26 mouse cellular contexts compared by ENCODE assay signal in genomic region chr9:117896517-117896916, GRCm38 (mm10).
DNase-seq lines count a peak whose midpoint lies in the region; ATAC-seq and TF ChIP-seq lines count a peak whose summit lies in the region.
"Had no signal": no experiment of that assay in that cellular context is flagged by ENCODE, and none has a peak within 500 bp of the region (broad histone marks: within the 10 kb centered on the region; RNA-seq: fewer than 3 reads in every experiment).

No protein-coding gene starts in this region.

- no peak for TF ChIP-seq POLR2A in CH12.LX (IDR thresholded peaks at IDR 0.05; ENCODE audit: low read depth, low read length)

- no peak for TF ChIP-seq EP300 in CH12.LX (IDR thresholded peaks at IDR 0.05; ENCODE audit: low read length)

- no peak overlapping the region for H3K27ac ChIP-seq in CH12.LX (ENCODE audit: insufficient read depth, low read depth)
- H3K27ac ChIP-seq: forebrain, embryonic 13.5 days; heart, embryonic 13.5 days; hindbrain, embryonic 14.5 days; kidney, embryonic 15.5 days; limb, embryonic 10.5 days; limb, embryonic 15.5 days; liver, embryonic 13.5 days had no signal

- intact Hi-C loops in left cerebral cortex, postnatal 25 days (cut with DNase I): no loop called here

- no peak for TF ChIP-seq CTCF in CH12.LX (conservative IDR thresholded peaks at IDR 0.05 in 1 of 2, IDR thresholded peaks at IDR 0.05 in 1 of 2; ENCODE audit: low read depth in 2 of 2, low read length in 2 of 2)

- no peak for ATAC-seq in CD4-positive, CD25-positive, alpha-beta regulatory T cell, adult 4 months
- peak; percentile 60 for ATAC-seq in common myeloid progenitor, adult 5-6 weeks (replicated peaks; ENCODE audit: low read depth, poor library complexity, severe bottlenecking)
- peak; percentile 69 for ATAC-seq in megakaryocyte progenitor cell, adult 5-6 weeks (replicated peaks; ENCODE audit: poor library complexity)
- ATAC-seq: forebrain, embryonic 13.5 days; inflammation-experienced regulatory T-cells, adult 6 months had no signal

- peak; percentile 13 for DNase-seq in CD4-positive, CD25-positive, alpha-beta regulatory T cell, adult 2 months (ENCODE audit: low read depth, low spot score)
- peak; percentile 8 for DNase-seq in CH12.LX (ENCODE audit: extremely low read depth)
- DNase-seq in adrenal gland, postnatal 4 days (ENCODE audit: low spot score in 2 of 2): no peak
- no peak for DNase-seq in layer of hippocampus, postnatal 10 days (ENCODE audit: low spot score in 2 of 2)
- DNase-seq in left cerebral cortex, postnatal 25 days (ENCODE audit: low spot score in 2 of 2): no peak
- DNase-seq: adrenal gland, adult 2 months; adrenal gland, postnatal 36 days; cerebellum, adult 2 months; cerebellum, postnatal 14 days; gastrocnemius, postnatal 36 days; heart, postnatal 10 days; kidney, adult 11 months; layer of hippocampus, postnatal 36 days; liver, embryonic 13.5 days; lung, adult 2 months; midbrain, embryonic 14.5 days had no signal

- no peaks in the 10 kb centered on the region for H3K79me2 ChIP-seq in CH12.LX (replicated peaks; ENCODE audit: control insufficient read depth, extremely low read depth, insufficient read depth, poor library complexity, severe bottlenecking)

- in situ Hi-C loops in CH12.LX (cut with MboI; ENCODE audit: low pct_ligation_motif_present, low pct_unique_long_range_greater_than_20kb, low sequenced_read_pairs): no loop called here

- no peaks in the 10 kb centered on the region for H3K9me3 ChIP-seq in CH12.LX (replicated peaks; ENCODE audit: low read length)
- H3K9me3 ChIP-seq: forebrain, embryonic 13.5 days; kidney, embryonic 15.5 days; limb, embryonic 10.5 days; limb, embryonic 15.5 days; liver, embryonic 13.5 days had no signal

- dilution Hi-C loops in CH12.LX (cut with MboI; ENCODE audit: extremely low pct_ligation_motif_present, extremely low pct_unique_long_range_greater_than_20kb, low sequenced_read_pairs): no loop called here

- peaks cover 0 to 13% of the 10 kb centered on the region in 2 experiments; a peak in 2 of 4 replicates for H3K4me1 ChIP-seq in CH12.LX (ENCODE audit: control insufficient read depth in 1 of 2, insufficient read depth in 2 of 2)
- H3K4me1 ChIP-seq: forebrain, embryonic 13.5 days; liver, embryonic 13.5 days had no signal

- no peaks in the 10 kb centered on the region for H3K36me3 ChIP-seq in CH12.LX (replicated peaks in 1 of 2; ENCODE audit: control insufficient read depth in 1 of 2, insufficient read depth in 1 of 2, low read length in 1 of 2)
- H3K36me3 ChIP-seq: heart, embryonic 13.5 days; kidney, embryonic 15.5 days; limb, embryonic 10.5 days; limb, embryonic 15.5 days; liver, embryonic 13.5 days had no signal

- H3K27me3 ChIP-seq in CH12.LX (replicated peaks): no peaks in the 10 kb centered on the region
- H3K27me3 ChIP-seq: forebrain, embryonic 13.5 days; heart, embryonic 13.5 days; kidney, embryonic 15.5 days; limb, embryonic 15.5 days; liver, embryonic 13.5 days had no signal

- no peak overlapping the region for H3K9ac ChIP-seq in CH12.LX (ENCODE audit: insufficient read depth, low read depth)
- H3K9ac ChIP-seq: forebrain, embryonic 13.5 days; heart, embryonic 13.5 days; hindbrain, embryonic 14.5 days; kidney, embryonic 15.5 days; limb, embryonic 15.5 days; liver, embryonic 13.5 days had no signal

- no peak overlapping the region for H3K4me2 ChIP-seq in CH12.LX (ENCODE audit: insufficient read depth, low read depth, poor library complexity, severe bottlenecking)
- H3K4me2 ChIP-seq: forebrain, embryonic 13.5 days; heart, embryonic 13.5 days; hindbrain, embryonic 14.5 days; kidney, embryonic 15.5 days; limb, embryonic 15.5 days; liver, embryonic 13.5 days had no signal

- H3K4me3 ChIP-seq in CH12.LX (replicated peaks in 1 of 3; ENCODE audit: low read depth in 2 of 3, low read length in 2 of 3, poor library complexity in 1 of 3): no peak overlapping the region
- H3K4me3 ChIP-seq: forebrain, embryonic 13.5 days; heart, embryonic 13.5 days; kidney, embryonic 15.5 days; limb, embryonic 10.5 days; limb, embryonic 15.5 days; liver, embryonic 13.5 days had no signal

- no peak for TF ChIP-seq RAD21 in CH12.LX (IDR thresholded peaks at IDR 0.05; ENCODE audit: low read depth, low read length)

TF ChIP-seq in CH12.LX, 34 proteins besides CTCF, POLR2A, EP300 and RAD21:
- TF ChIP-seq IRF4 (IDR thresholded peaks at IDR 0.05; ENCODE audit: low read depth, low read length) (no peak), TBP (conservative IDR thresholded peaks at IDR 0.05; ENCODE audit: low read depth, low read length) (no peak), JUN (IDR thresholded peaks at IDR 0.05; ENCODE audit: insufficient read depth, low read depth, low read length) (no peak), CHD2 (IDR thresholded peaks at IDR 0.05; ENCODE audit: low read length) (no peak), USF1 (IDR thresholded peaks at IDR 0.05; ENCODE audit: low read depth, low read length) (no peak), ELF1 (IDR thresholded peaks at IDR 0.05; ENCODE audit: low read depth, low read length) (no peak)
TF ChIP-seq in CH12.LX: peak in this region for 0.

Comparison
In these comparisons a context has a peak if more than half of its experiments do, and no peak if none do; other contexts are left out.
1. DNase-seq: peak in CD4-positive, CD25-positive, alpha-beta regulatory T cell, adult 2 months (single experiment) and CH12.LX (single experiment); none in adrenal gland, postnatal 4 days (0 of 2), layer of hippocampus, postnatal 10 days (0 of 2) and left cerebral cortex, postnatal 25 days (0 of 2).